Mouse (Mus musculus): ENCODE data around the gene Sirt1. TPM values are rescaled to one million over a fixed set of nuclear protein-coding genes. Genes with fewer than 3 reads are reported as not detected.

Gene Sirt1
- total RNA-seq, 2 experiments from 2014 or later: 9.3 to 14.1 TPM

GRCm38 (mm10) chr10:63337951-63338836 lies 43.3 kb downstream of the Sirt1 start:
- peak; percentile 38 to 69 for DNase-seq (ENCODE audit: low spot score in 2 of 2)

GRCm38 (mm10) chr10:63337326-63337725 lies 44.2 kb downstream of the Sirt1 start:
- DNase-seq (ENCODE audit: low spot score in 2 of 2): no peak

- no peak for DNase-seq (ENCODE audit: low spot score in 2 of 2)
Measured at GRCm38 (mm10) chr10:63336901-63337300, 44.6 kb downstream of the Sirt1 start.

GRCm38 (mm10) chr10:63327091-63327490 lies 54.4 kb downstream of the Sirt1 start:
- DNase-seq (ENCODE audit: low spot score in 2 of 2): no peak

GRCm38 (mm10) chr10:63313726-63314125 lies 67.8 kb downstream of the Sirt1 start:
- DNase-seq (ENCODE audit: low spot score in 2 of 2): no peak

- DNase-seq (ENCODE audit: low spot score in 2 of 2): peak; percentile 65 to 78
Measured at GRCm38 (mm10) chr10:63308582-63309366, 72.7 kb downstream of the Sirt1 start.

GRCm38 (mm10) chr10:63302356-63302755 lies 79.1 kb downstream of the Sirt1 start:
- no peak for DNase-seq (ENCODE audit: low spot score in 2 of 2)

- no peak for DNase-seq (ENCODE audit: low spot score in 2 of 2)
Measured at GRCm38 (mm10) chr10:63282846-63283245, 98.7 kb downstream of the Sirt1 start.

- no peak for DNase-seq (ENCODE audit: low spot score in 2 of 2)
Measured at GRCm38 (mm10) chr10:63282417-63282816, 99.1 kb downstream of the Sirt1 start.

GRCm38 (mm10) chr10:63279851-63280250 lies 101.7 kb downstream of the Sirt1 start:
- no peak for DNase-seq (ENCODE audit: low spot score in 2 of 2)

GRCm38 (mm10) chr10:63277010-63277409 lies 104.5 kb downstream of the Sirt1 start:
- DNase-seq (ENCODE audit: low spot score in 2 of 2): no peak

- DNase-seq (ENCODE audit: low spot score in 2 of 2): no peak
Measured at GRCm38 (mm10) chr10:63272868-63273267, 108.6 kb downstream of the Sirt1 start.

- DNase-seq (ENCODE audit: low spot score in 2 of 2): no peak
Measured at GRCm38 (mm10) chr10:63272401-63272800, 109.1 kb downstream of the Sirt1 start.

Other genes with a start within 250 kb of the Sirt1 start
- 100 to 1,000 TPM; 208 to 218 TPM for gene Mypn, start 177.8 kb downstream of the Sirt1 start, total RNA-seq (2021)
- 10 to 100 TPM; 29.2 to 33.2 TPM for gene Herc4, start 137.9 kb downstream of the Sirt1 start, total RNA-seq (2021)
- gene Dnajc12, start 739 bp upstream of the Sirt1 start, total RNA-seq (2021): 10 to 100 TPM in 1 of 2 experiments, 1 to 10 TPM in 1; 9.4 to 10.9 TPM
- gene Gm7075, start 40.1 kb upstream of the Sirt1 start, total RNA-seq (2021): not detected
- 10 to 100 TPM; 25.3 to 27.7 TPM for gene Ctnna3, start 48.4 kb upstream of the Sirt1 start, total RNA-seq (2021)

Data from gastrocnemius, postnatal 4 days (tissue).